Mouse (Mus musculus): Measurements from ENCODE around the gene Sec1.

DNA sequence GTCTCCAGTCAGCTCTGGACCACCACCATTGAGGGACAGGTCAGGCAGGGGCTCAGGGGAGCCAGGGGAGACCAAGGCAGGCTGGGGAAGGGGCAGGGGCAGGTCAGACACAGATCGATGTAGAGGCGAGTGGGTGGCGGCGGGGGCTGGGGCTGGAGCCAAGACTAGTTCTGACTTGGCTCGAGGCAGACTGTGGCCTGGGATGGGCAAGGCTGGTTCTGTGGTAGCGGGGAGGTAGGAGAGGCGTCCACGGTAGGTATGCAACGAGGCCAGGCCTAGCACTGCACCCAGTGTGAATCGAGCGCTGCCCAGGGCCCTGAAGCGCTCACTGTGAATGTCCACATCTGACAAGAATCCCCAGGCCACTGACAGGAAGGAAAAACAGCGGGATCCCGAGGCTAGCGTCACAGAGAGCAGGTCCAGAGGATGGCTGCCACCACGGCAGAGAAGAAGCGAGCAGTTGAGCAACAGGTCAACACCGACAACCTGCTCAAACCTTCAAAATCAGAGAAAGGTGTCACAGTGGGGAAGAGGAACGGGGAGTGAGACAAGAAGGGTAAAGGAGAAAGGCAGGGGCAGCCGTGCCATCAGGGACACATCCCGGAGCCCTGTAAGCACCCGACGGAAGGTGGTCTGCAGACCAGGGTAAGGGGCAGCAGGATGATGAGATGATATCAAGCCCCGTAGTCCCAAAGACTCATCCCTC, 17.3 kb upstream of the Sec1 start:
- TF ChIP-seq ZC3H11A (IDR thresholded peaks at IDR 0.05; ENCODE audit: borderline replicate concordance, low read depth, low read length) (no peak), HCFC1 (IDR thresholded peaks at IDR 0.05; ENCODE audit: borderline replicate concordance, insufficient read depth, low read length) (no peak)
